Mouse (Mus musculus): ENCODE measurements around the gene Msi2.

DNA sequence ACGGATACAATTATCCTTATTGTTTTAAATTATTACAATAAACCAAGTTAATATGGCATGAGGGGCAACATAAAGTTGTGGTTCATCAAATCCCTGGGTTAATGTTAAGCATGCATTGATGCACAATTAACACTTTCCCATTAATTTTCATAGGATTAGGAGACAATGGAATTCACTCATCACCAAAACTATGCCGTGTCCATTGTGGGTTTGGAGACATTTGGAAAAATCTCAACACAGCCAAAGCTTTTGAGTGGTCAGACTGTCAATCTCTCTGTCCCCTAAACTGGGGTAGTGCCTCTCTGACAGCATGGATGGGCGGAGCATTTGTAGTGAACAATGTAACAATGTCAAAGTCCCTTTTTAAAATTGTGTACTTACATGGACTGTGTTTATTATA, 1.3 kb upstream of the Msi2 start:
- TF ChIP-seq CTCF (IDR thresholded peaks at IDR 0.05; ENCODE audit: low read depth) (no peak), EP300 (IDR thresholded peaks at IDR 0.05; ENCODE audit: low read depth) (no peak)
